Mouse (Mus musculus): ENCODE results near the gene Car10. TPM values are rescaled to one million over a fixed set of nuclear protein-coding genes. Genes with fewer than 3 reads are reported as not detected.
"Not testable (repeated sequence)": the region's sequence is repeated elsewhere in the genome, so short reads cannot be mapped to it uniquely, and the experiment has no call there.

Car10 gene
- total and polyA plus RNA-seq, 2 experiments from 2014 or later, result 45.0 to 54.1 TPM

- no peak overlapping the region for H3K4me2 ChIP-seq (ENCODE audit: low read depth, low read length)
- no peak overlapping the region for H3K27ac ChIP-seq
- H3K9ac ChIP-seq (replicated peaks; ENCODE audit: low read length), result no peak overlapping the region
- no peaks in the 10 kb centered on the region for H3K4me1 ChIP-seq (ENCODE audit: insufficient read depth, low read length)
- H3K4me3 ChIP-seq (ENCODE audit: low read length), result no peak overlapping the region
- DNase-seq (ENCODE audit: low spot score) (no peak), ATAC-seq (no peak)
- TF ChIP-seq CTCF (IDR thresholded peaks at IDR 0.05; ENCODE audit: low read depth), result no peak
- H3K9me3 ChIP-seq (ENCODE audit: low read length), result no peaks in the 10 kb centered on the region
- no peaks in the 10 kb centered on the region for H3K27me3 ChIP-seq (ENCODE audit: insufficient read depth, low read length)
- H3K36me3 ChIP-seq (ENCODE audit: insufficient read depth, low read length), result no peaks in the 10 kb centered on the region
These were observed 266.3 kb downstream of the Car10 start for GRCm38 (mm10) chr11:93364171-93364570.

- TF ChIP-seq CTCF (IDR thresholded peaks at IDR 0.05; ENCODE audit: low read depth), result no peak
- no peaks in the 10 kb centered on the region for H3K27me3 ChIP-seq (ENCODE audit: insufficient read depth, low read length)
- H3K9ac ChIP-seq (replicated peaks; ENCODE audit: low read length), result no peak overlapping the region
- no peaks in the 10 kb centered on the region for H3K4me1 ChIP-seq (ENCODE audit: insufficient read depth, low read length)
- H3K9me3 ChIP-seq (ENCODE audit: low read length), result no peaks in the 10 kb centered on the region
- no peaks in the 10 kb centered on the region for H3K36me3 ChIP-seq (ENCODE audit: insufficient read depth, low read length)
- H3K27ac ChIP-seq, result no peak overlapping the region
- DNase-seq (ENCODE audit: low spot score) (no peak), ATAC-seq (no peak)
- WGBS, result 47% methylated on average over 4 of the region's 4 CpGs
- no peak overlapping the region for H3K4me2 ChIP-seq (ENCODE audit: low read depth, low read length)
- no peak overlapping the region for H3K4me3 ChIP-seq (ENCODE audit: low read length)
These were observed 269.4 kb downstream of the Car10 start for GRCm38 (mm10) chr11:93367244-93367643.

GRCm38 (mm10) chr11:93367740-93368139, 269.9 kb downstream of the Car10 start:
- H3K9ac ChIP-seq (replicated peaks; ENCODE audit: low read length), result no peak overlapping the region
- ATAC-seq, result no peak
- H3K9me3 ChIP-seq (ENCODE audit: low read length), result no peaks in the 10 kb centered on the region
- H3K36me3 ChIP-seq (ENCODE audit: insufficient read depth, low read length), result no peaks in the 10 kb centered on the region
- WGBS, result 62% methylated on average over 5 of the region's 5 CpGs
- no peak overlapping the region for H3K4me2 ChIP-seq (ENCODE audit: low read depth, low read length)
- no peaks in the 10 kb centered on the region for H3K27me3 ChIP-seq (ENCODE audit: insufficient read depth, low read length)
- H3K4me3 ChIP-seq (ENCODE audit: low read length), result no peak overlapping the region
- no peak overlapping the region for H3K27ac ChIP-seq
- no peak for DNase-seq (ENCODE audit: low spot score)
- H3K4me1 ChIP-seq (ENCODE audit: insufficient read depth, low read length), result no peaks in the 10 kb centered on the region
- no peak for TF ChIP-seq CTCF (IDR thresholded peaks at IDR 0.05; ENCODE audit: low read depth)

GRCm38 (mm10) chr11:93373697-93374354, 276.0 kb downstream of the Car10 start:
- Histone ChIP-seq H3K9ac (replicated peaks; ENCODE audit: low read length) (no peak overlapping the region), H3K4me2 (ENCODE audit: low read depth, low read length) (no peak overlapping the region), H3K4me1 (ENCODE audit: insufficient read depth, low read length) (no peaks in the 10 kb centered on the region), H3K9me3 (ENCODE audit: low read length) (no peaks in the 10 kb centered on the region), H3K27me3 (ENCODE audit: insufficient read depth, low read length) (no peaks in the 10 kb centered on the region), H3K27ac (no peak overlapping the region), H3K36me3 (ENCODE audit: insufficient read depth, low read length) (no peaks in the 10 kb centered on the region), H3K4me3 (ENCODE audit: low read length) (no peak overlapping the region)
- ATAC-seq, result no peak
- no peak for TF ChIP-seq CTCF (IDR thresholded peaks at IDR 0.05; ENCODE audit: low read depth)
- DNase-seq (ENCODE audit: low spot score), result no peak
- 81% methylated on average over 4 of the region's 4 CpGs for WGBS

GRCm38 (mm10) chr11:93391159-93391558, 293.3 kb downstream of the Car10 start:
- no peak overlapping the region for H3K9ac ChIP-seq (replicated peaks; ENCODE audit: low read length)
- ATAC-seq (no peak), DNase-seq (ENCODE audit: low spot score) (no peak)
- WGBS, result 81% methylated on average over 4 of the region's 4 CpGs
- no peak overlapping the region for H3K4me2 ChIP-seq (ENCODE audit: low read depth, low read length)
- TF ChIP-seq CTCF (IDR thresholded peaks at IDR 0.05; ENCODE audit: low read depth), result no peak
- H3K4me3 ChIP-seq (ENCODE audit: low read length), result no peak overlapping the region
- H3K4me1 ChIP-seq (ENCODE audit: insufficient read depth, low read length), result no peaks in the 10 kb centered on the region
- H3K36me3 ChIP-seq (ENCODE audit: insufficient read depth, low read length), result no peaks in the 10 kb centered on the region
- H3K9me3 ChIP-seq (ENCODE audit: low read length), result no peaks in the 10 kb centered on the region
- H3K27ac ChIP-seq, result no peak overlapping the region
- H3K27me3 ChIP-seq (ENCODE audit: insufficient read depth, low read length), result no peaks in the 10 kb centered on the region

- not testable (repeated sequence) for H3K27ac ChIP-seq; H3K27me3 ChIP-seq (ENCODE audit: insufficient read depth, low read length); H3K4me2 ChIP-seq (ENCODE audit: low read depth, low read length); H3K4me1 ChIP-seq (ENCODE audit: insufficient read depth, low read length); ATAC-seq; H3K36me3 ChIP-seq (ENCODE audit: insufficient read depth, low read length); DNase-seq (ENCODE audit: low spot score); H3K9ac ChIP-seq (replicated peaks; ENCODE audit: low read length); H3K4me3 ChIP-seq (ENCODE audit: low read length); H3K9me3 ChIP-seq (ENCODE audit: low read length)
These were observed 295.5 kb downstream of the Car10 start for GRCm38 (mm10) chr11:93393371-93393770.

- Histone ChIP-seq H3K4me1 (ENCODE audit: insufficient read depth, low read length) (no peaks in the 10 kb centered on the region), H3K36me3 (ENCODE audit: insufficient read depth, low read length) (no peaks in the 10 kb centered on the region), H3K4me3 (ENCODE audit: low read length) (no peak overlapping the region), H3K4me2 (ENCODE audit: low read depth, low read length) (no peak overlapping the region), H3K9me3 (ENCODE audit: low read length) (no peaks in the 10 kb centered on the region), H3K27me3 (ENCODE audit: insufficient read depth, low read length) (no peaks in the 10 kb centered on the region), H3K9ac (replicated peaks; ENCODE audit: low read length) (no peak overlapping the region), H3K27ac (no peak overlapping the region)
- WGBS, result 94% methylated on average over 2 of the region's 2 CpGs
- TF ChIP-seq CTCF (IDR thresholded peaks at IDR 0.05; ENCODE audit: low read depth), result no peak
- ATAC-seq (no peak), DNase-seq (ENCODE audit: low spot score) (no peak)
These were observed 298.5 kb downstream of the Car10 start for GRCm38 (mm10) chr11:93396356-93396755.

GRCm38 (mm10) chr11:93401167-93401566, 303.3 kb downstream of the Car10 start:
- DNase-seq (ENCODE audit: low spot score); H3K27me3 ChIP-seq (ENCODE audit: insufficient read depth, low read length); H3K27ac ChIP-seq; H3K9ac ChIP-seq (replicated peaks; ENCODE audit: low read length); H3K4me2 ChIP-seq (ENCODE audit: low read depth, low read length); H3K36me3 ChIP-seq (ENCODE audit: insufficient read depth, low read length); H3K4me3 ChIP-seq (ENCODE audit: low read length); ATAC-seq; H3K9me3 ChIP-seq (ENCODE audit: low read length); H3K4me1 ChIP-seq (ENCODE audit: insufficient read depth, low read length): not testable (repeated sequence)
- WGBS, result 71% methylated on average over 1 of the region's 1 CpGs

All from hindbrain, postnatal 0 days (tissue).